Mouse (Mus musculus): ENCODE results near the gene Lrp10.
A peak's percentile ranks its signal among the peaks of the same experiment; 100 is the strongest.

GRCm38 (mm10) chr14:54464293-54465005 is 512 bp downstream of the Lrp10 start:
- TF ChIP-seq POLR2A (IDR thresholded peaks at IDR 0.05; ENCODE audit: insufficient read length, low read depth) (peak; percentile 32), MYOD1 (IDR thresholded peaks at IDR 0.05; ENCODE audit: control insufficient read depth in 1 of 3, insufficient read length in 2 of 3, low read depth in 2 of 3) (no peak), USF1 (IDR thresholded peaks at IDR 0.05; ENCODE audit: low read depth) (no peak), POLR2AphosphoS2 (IDR thresholded peaks at IDR 0.05; ENCODE audit: insufficient read length, low read depth) (no peak), MAX (IDR thresholded peaks at IDR 0.05; ENCODE audit: low read depth) (no peak), E2F4 (IDR thresholded peaks at IDR 0.05; ENCODE audit: insufficient read depth) (no peak), MYOG (IDR thresholded peaks at IDR 0.05; ENCODE audit: control insufficient read depth in 1 of 3, insufficient read depth in 1 of 3, insufficient read length in 2 of 3, low read depth in 2 of 3) (no peak), CEBPB (IDR thresholded peaks at IDR 0.05; ENCODE audit: insufficient read depth, poor library complexity, severe bottlenecking) (no peak), SRF (IDR thresholded peaks at IDR 0.05; ENCODE audit: control insufficient read depth, insufficient read length, low read depth) (no peak), REST (IDR thresholded peaks at IDR 0.05; ENCODE audit: insufficient read depth, insufficient read length) (no peak), TCF12 (IDR thresholded peaks at IDR 0.05; ENCODE audit: insufficient read depth, poor library complexity, severe bottlenecking) (no peak), TCF3 (IDR thresholded peaks at IDR 0.05; ENCODE audit: insufficient read length, low read depth) (no peak)

Measured in myocyte (in vitro differentiated cells).